Mouse (Mus musculus) regulatory T cell (primary cell): Measurements from ENCODE around the gene Sirt7.
"Not testable (repeated sequence)": the region's sequence is repeated elsewhere in the genome, so short reads cannot be mapped to it uniquely, and the experiment has no call there.

Source experiments
- in situ Hi-C: fragments of 300-600 bp; cut with MboI, MseI; formaldehyde crosslinking; loops from one replicate; pipeline ENCODE4 v1.15.1; 2025; ENCODE audit warnings: high pct_unique_total_duplicates

Gene Sirt7

GRCm38 (mm10) chr11:120588531-120588930 lies 36.5 kb downstream of the Sirt7 start:
- in situ Hi-C loops, result no loop called here

- in situ Hi-C loops, result no loop called here
Measured at GRCm38 (mm10) chr11:120583937-120584336, 41.1 kb downstream of the Sirt7 start.

- in situ Hi-C loops, result not testable (repeated sequence)
Measured at GRCm38 (mm10) chr11:120582982-120583293, 42.1 kb downstream of the Sirt7 start.

GRCm38 (mm10) chr11:120582268-120582981 lies 42.6 kb downstream of the Sirt7 start:
- in situ Hi-C loops, result no loop called here

GRCm38 (mm10) chr11:120581490-120582267 lies 43.4 kb downstream of the Sirt7 start, which contains the start of gene Arhgdia:
Arhgdia (minus strand) TSS chr11:120581624.
- in situ Hi-C loops, result no loop called here

- in situ Hi-C loops, result no loop called here
Measured at GRCm38 (mm10) chr11:120580871-120581331, 44.1 kb downstream of the Sirt7 start.

GRCm38 (mm10) chr11:120580190-120580589 lies 44.9 kb downstream of the Sirt7 start:
- in situ Hi-C loops, result no loop called here

GRCm38 (mm10) chr11:120579316-120580107 lies 45.5 kb downstream of the Sirt7 start:
- in situ Hi-C loops, result no loop called here

- in situ Hi-C loops, result no loop called here
Measured at GRCm38 (mm10) chr11:120578694-120579243, 46.3 kb downstream of the Sirt7 start.

- in situ Hi-C loops, result no loop called here
Measured at GRCm38 (mm10) chr11:120578024-120578693, 46.9 kb downstream of the Sirt7 start.

- in situ Hi-C loops, result no loop called here
Measured at GRCm38 (mm10) chr11:120577211-120578023, 47.6 kb downstream of the Sirt7 start.

GRCm38 (mm10) chr11:120576365-120576981 lies 48.6 kb downstream of the Sirt7 start:
- in situ Hi-C loops, result no loop called here

- in situ Hi-C loops, result no loop called here
Measured at GRCm38 (mm10) chr11:120575940-120576339, 49.1 kb downstream of the Sirt7 start.

GRCm38 (mm10) chr11:120575046-120575445 lies 50.0 kb downstream of the Sirt7 start:
- in situ Hi-C loops, result no loop called here

- in situ Hi-C loops, result no loop called here
Measured at GRCm38 (mm10) chr11:120574278-120574600, 50.8 kb downstream of the Sirt7 start.

GRCm38 (mm10) chr11:120573585-120574277 lies 51.3 kb downstream of the Sirt7 start:
- in situ Hi-C loops, result no loop called here

GRCm38 (mm10) chr11:120572752-120573584 lies 52.1 kb downstream of the Sirt7 start, which contains the start of gene P4hb:
P4hb (minus strand) TSS chr11:120573253.
- in situ Hi-C loops, result no loop called here

- in situ Hi-C loops, result no loop called here
Measured at GRCm38 (mm10) chr11:120572417-120572751, 52.7 kb downstream of the Sirt7 start.
